Comparison of ENCODE assay signal across 23 mouse cellular contexts in the genomic region with DNA sequence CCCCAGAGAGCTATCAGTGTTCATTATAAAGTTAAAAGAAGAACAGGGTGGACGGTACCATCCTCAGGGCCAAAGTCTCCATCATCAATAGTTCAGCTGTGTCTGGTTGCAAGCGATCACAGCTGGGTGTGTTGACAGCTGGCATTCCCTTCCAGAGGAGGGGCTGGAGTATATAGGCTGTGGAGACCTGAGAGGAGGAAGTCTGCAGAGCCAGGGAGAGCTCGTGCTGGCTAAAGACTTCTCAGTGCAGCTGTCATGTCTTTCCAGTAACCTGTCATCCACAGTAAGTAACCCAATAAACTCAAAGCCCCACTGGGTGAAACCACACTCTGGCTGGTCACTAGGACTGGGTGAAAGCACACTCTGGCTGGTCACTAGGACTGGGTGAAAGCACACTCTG.
DNase-seq lines count a peak whose midpoint lies in the region; ATAC-seq and TF ChIP-seq lines count a peak whose summit lies in the region.
"Had no signal": no experiment of that assay in that cellular context is flagged by ENCODE, and none has a peak within 500 bp of the region (broad histone marks: within the 10 kb centered on the region; RNA-seq: fewer than 3 reads in every experiment).

No protein-coding gene starts in this region.

- DNase-seq in forebrain, embryonic 14.5 days (ENCODE audit: low spot score): no peak
- DNase-seq in heart, adult 8-10 months (ENCODE audit: low spot score): no peak
- DNase-seq in lung, postnatal 25 days (ENCODE audit: low spot score): no peak
- peak; percentile 27 for DNase-seq in limb, embryonic 14.5 days (ENCODE audit: low spot score)
- DNase-seq in right cerebral cortex, postnatal 14 days: no peak
- DNase-seq: adrenal gland, postnatal 36 days; cerebellum, adult 11-12 months; cerebellum, postnatal 25 days; embryo, embryonic 11 days; gastrocnemius, postnatal 25 days; kidney, adult 2 months; kidney, postnatal 10 days; layer of hippocampus, postnatal 36 days; lung, adult 18-20 months; midbrain, embryonic 14.5 days; spleen, adult 18-20 months; thymus, postnatal 36 days had no signal

- no peak overlapping the region for H3K27ac ChIP-seq in forebrain, embryonic 16.5 days (ENCODE audit: low read length)
- H3K27ac ChIP-seq in forebrain, embryonic 14.5 days (ENCODE audit: low read depth, low read length): no peak overlapping the region
- H3K27ac ChIP-seq in heart, embryonic 12.5 days (ENCODE audit: poor library complexity, severe bottlenecking): peak overlapping the region; percentile 55; the same call in 1 of the 2 replicates
- H3K27ac ChIP-seq in lung, embryonic 15.5 days: no peak overlapping the region
- H3K27ac ChIP-seq in limb, embryonic 14.5 days (replicated peaks; ENCODE audit: low read depth, low read length): no peak overlapping the region

- no peak overlapping the region for H3K4me2 ChIP-seq in forebrain, embryonic 16.5 days (ENCODE audit: low read length)
- no peak overlapping the region for H3K4me2 ChIP-seq in forebrain, embryonic 14.5 days (ENCODE audit: low read length)
- peak overlapping the region; percentile 29; the same call in 1 of the 2 replicates for H3K4me2 ChIP-seq in heart, embryonic 12.5 days
- no peak overlapping the region for H3K4me2 ChIP-seq in lung, embryonic 15.5 days
- no peak overlapping the region for H3K4me2 ChIP-seq in limb, embryonic 14.5 days (replicated peaks; ENCODE audit: low read depth, low read length, severe bottlenecking)
- H3K4me2 ChIP-seq: liver, embryonic 11.5 days had no signal

- 70% methylated on average over 3 of the region's 3 CpGs for WGBS in forebrain, embryonic 16.5 days
- 73% methylated on average over 3 of the region's 3 CpGs for WGBS in forebrain, embryonic 14.5 days
- 30% methylated on average over 3 of the region's 3 CpGs for WGBS in heart, embryonic 12.5 days
- WGBS in lung, embryonic 15.5 days: 50% methylated on average over 3 of the region's 3 CpGs
- WGBS in limb, embryonic 14.5 days: 67% methylated on average over 3 of the region's 3 CpGs

- no peak overlapping the region for H3K9ac ChIP-seq in forebrain, embryonic 16.5 days (replicated peaks; ENCODE audit: low read depth, low read length)
- no peak overlapping the region for H3K9ac ChIP-seq in forebrain, embryonic 14.5 days (ENCODE audit: low read length)
- no peak overlapping the region for H3K9ac ChIP-seq in heart, embryonic 12.5 days
- H3K9ac ChIP-seq in lung, embryonic 15.5 days: no peak overlapping the region
- H3K9ac ChIP-seq in limb, embryonic 14.5 days (ENCODE audit: low read depth, low read length, severe bottlenecking): no peak overlapping the region

- no peaks in the 10 kb centered on the region for H3K27me3 ChIP-seq in forebrain, embryonic 16.5 days (replicated peaks; ENCODE audit: control insufficient read depth, insufficient read depth, low read length)
- no peaks in the 10 kb centered on the region for H3K27me3 ChIP-seq in forebrain, embryonic 14.5 days (replicated peaks; ENCODE audit: control insufficient read depth, insufficient read depth, low read length)
- H3K27me3 ChIP-seq in heart, embryonic 12.5 days (replicated peaks): no peaks in the 10 kb centered on the region
- no peaks in the 10 kb centered on the region for H3K27me3 ChIP-seq in lung, embryonic 15.5 days
- no peaks in the 10 kb centered on the region for H3K27me3 ChIP-seq in limb, embryonic 14.5 days (ENCODE audit: control insufficient read depth, insufficient read depth, low read length)
- H3K27me3 ChIP-seq: megakaryocyte, embryonic 14.5 days had no signal

- TF ChIP-seq POLR2A in limb, embryonic 14.5 days (IDR thresholded peaks at IDR 0.05; ENCODE audit: borderline replicate concordance, extremely low read depth, insufficient read depth, insufficient read length): no peak

- no peak overlapping the region for H3K4me3 ChIP-seq in forebrain, embryonic 16.5 days (replicated peaks; ENCODE audit: low read length)
- H3K4me3 ChIP-seq in forebrain, embryonic 14.5 days (ENCODE audit: low read depth, low read length): no peak overlapping the region
- H3K4me3 ChIP-seq in heart, embryonic 12.5 days: no peak overlapping the region
- H3K4me3 ChIP-seq in lung, embryonic 15.5 days: no peak overlapping the region
- H3K4me3 ChIP-seq in limb, embryonic 14.5 days (replicated peaks; ENCODE audit: low read length): no peak overlapping the region
- H3K4me3 ChIP-seq: megakaryocyte, embryonic 14.5 days had no signal

- peaks cover 30% of the 10 kb centered on the region for H3K4me1 ChIP-seq in forebrain, embryonic 16.5 days (replicated peaks; ENCODE audit: control insufficient read depth, insufficient read depth, low read length)
- peaks cover 20% of the 10 kb centered on the region for H3K4me1 ChIP-seq in forebrain, embryonic 14.5 days (ENCODE audit: control insufficient read depth, insufficient read depth, low read length)
- H3K4me1 ChIP-seq in heart, embryonic 12.5 days (replicated peaks): peaks cover 39% of the 10 kb centered on the region
- H3K4me1 ChIP-seq in lung, embryonic 15.5 days: peaks cover 14% of the 10 kb centered on the region; the same call in 1 of the 2 replicates
- H3K4me1 ChIP-seq in limb, embryonic 14.5 days (ENCODE audit: control insufficient read depth, insufficient read depth, low read length): no peaks in the 10 kb centered on the region

- ATAC-seq in forebrain, embryonic 16.5 days: 0 out of 2 replicates have a peak, but pooled peaks have one; percentile 9
- no peak for ATAC-seq in forebrain, embryonic 14.5 days
- peak; percentile 68; the same call in 1 of the 2 replicates for ATAC-seq in heart, embryonic 12.5 days (ENCODE audit: insufficient number of reproducible peaks, low FRiP score)
- peak; percentile 35; the same call in 1 of the 2 replicates for ATAC-seq in lung, embryonic 15.5 days (ENCODE audit: borderline replicate concordance, extremely low read depth, low FRiP score, low TSS enrichment)
- peak; percentile 79 for ATAC-seq in limb, embryonic 14.5 days (ENCODE audit: low FRiP score, low read depth)
- ATAC-seq: inflammation-experienced regulatory T-cells, adult 6 months had no signal

- no peaks in the 10 kb centered on the region for H3K9me3 ChIP-seq in forebrain, embryonic 16.5 days (ENCODE audit: control insufficient read depth, low read length)
- no peaks in the 10 kb centered on the region for H3K9me3 ChIP-seq in forebrain, embryonic 14.5 days (replicated peaks; ENCODE audit: control insufficient read depth, low read length)
- no peaks in the 10 kb centered on the region for H3K9me3 ChIP-seq in heart, embryonic 12.5 days (replicated peaks)
- H3K9me3 ChIP-seq in lung, embryonic 15.5 days: no peaks in the 10 kb centered on the region
- H3K9me3 ChIP-seq in limb, embryonic 14.5 days (ENCODE audit: control insufficient read depth, low read length): no peaks in the 10 kb centered on the region
- H3K9me3 ChIP-seq: megakaryocyte, embryonic 14.5 days had no signal

- peaks cover 28% of the 10 kb centered on the region for H3K36me3 ChIP-seq in forebrain, embryonic 16.5 days (ENCODE audit: control insufficient read depth, insufficient read depth)
- H3K36me3 ChIP-seq in forebrain, embryonic 14.5 days (ENCODE audit: control insufficient read depth, insufficient read depth, low read length): peaks cover 47% of the 10 kb centered on the region
- peaks cover 18% of the 10 kb centered on the region for H3K36me3 ChIP-seq in heart, embryonic 12.5 days
- H3K36me3 ChIP-seq in lung, embryonic 15.5 days: peaks cover 16% of the 10 kb centered on the region; the same call in 1 of the 2 replicates
- H3K36me3 ChIP-seq in limb, embryonic 14.5 days (ENCODE audit: control insufficient read depth, insufficient read depth, low read length): peaks cover 29% of the 10 kb centered on the region
